Mouse (Mus musculus) right cerebral cortex, postnatal 14 days (tissue): ENCODE data around the gene Ptpro.

Experiments used
- DNase-seq: peaks from one replicate; pipeline ENCODE4 v3.0.0; 2022

The Ptpro gene

GRCm38 (mm10) chr6:137294973-137295820, 43.1 kb downstream of the Ptpro start:
- DNase-seq, result no peak

DNA sequence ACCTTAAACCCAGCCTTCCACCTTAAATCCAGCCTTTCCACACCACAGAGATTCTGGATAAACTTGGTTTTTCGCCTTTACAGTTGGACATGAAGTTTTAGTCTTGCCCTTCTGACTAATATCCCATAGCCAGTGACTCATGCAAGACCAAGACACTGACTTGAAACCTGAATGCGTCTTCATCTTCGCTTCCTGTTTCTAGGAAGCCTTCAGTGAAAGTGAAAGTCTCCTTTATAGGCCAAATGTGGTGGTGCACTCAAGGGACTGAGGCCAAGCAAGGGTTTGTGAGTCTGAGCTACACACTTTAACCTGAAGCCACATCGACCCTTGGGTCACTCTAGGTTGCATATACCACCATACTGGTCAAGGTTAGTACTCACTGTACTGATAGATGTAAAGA, 50.4 kb downstream of the Ptpro start:
- DNase-seq, result no peak

DNA sequence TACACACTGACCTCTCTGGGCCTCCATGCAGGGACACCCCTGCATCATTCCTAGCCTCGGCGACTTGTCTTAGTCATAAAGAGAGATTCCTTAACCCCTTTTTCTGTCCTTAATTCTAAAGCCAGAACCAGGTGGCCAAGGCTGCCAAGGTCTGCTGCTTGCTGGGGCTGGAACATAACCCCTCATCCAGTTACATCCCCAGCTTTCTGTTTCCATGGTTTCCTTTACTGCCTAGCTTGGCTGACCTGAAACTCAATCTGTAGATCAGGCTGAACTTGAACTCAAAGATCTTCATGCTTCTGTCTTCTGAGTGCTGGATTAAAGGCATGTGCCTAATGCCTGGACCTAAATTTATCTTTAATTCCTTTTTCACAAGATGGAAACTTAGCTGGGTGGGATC, 51.7 kb downstream of the Ptpro start:
- no peak for DNase-seq

DNA sequence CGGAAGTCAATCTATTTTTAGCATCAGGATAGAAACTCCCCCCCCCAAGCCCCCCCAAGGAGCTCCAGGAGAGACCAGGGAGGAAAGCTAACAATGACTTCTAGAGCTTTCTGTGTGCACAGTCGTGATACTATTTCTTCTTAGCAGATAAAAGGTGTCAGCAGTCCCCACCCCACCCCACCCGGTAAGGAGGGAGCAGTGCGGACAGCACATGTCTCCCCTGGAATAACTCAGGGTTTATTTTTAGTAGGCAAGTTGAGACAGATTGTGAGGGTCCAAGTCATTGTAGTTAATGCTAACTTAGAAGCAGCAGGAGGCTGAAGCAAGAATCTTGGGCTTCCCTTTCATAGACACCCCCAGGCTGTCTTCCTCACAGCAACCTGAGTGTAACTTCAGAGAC, 63.1 kb downstream of the Ptpro start:
- DNase-seq, result no peak

- no peak for DNase-seq
These were observed 64.2 kb downstream of the Ptpro start for GRCm38 (mm10) chr6:137316358-137316757.

DNA sequence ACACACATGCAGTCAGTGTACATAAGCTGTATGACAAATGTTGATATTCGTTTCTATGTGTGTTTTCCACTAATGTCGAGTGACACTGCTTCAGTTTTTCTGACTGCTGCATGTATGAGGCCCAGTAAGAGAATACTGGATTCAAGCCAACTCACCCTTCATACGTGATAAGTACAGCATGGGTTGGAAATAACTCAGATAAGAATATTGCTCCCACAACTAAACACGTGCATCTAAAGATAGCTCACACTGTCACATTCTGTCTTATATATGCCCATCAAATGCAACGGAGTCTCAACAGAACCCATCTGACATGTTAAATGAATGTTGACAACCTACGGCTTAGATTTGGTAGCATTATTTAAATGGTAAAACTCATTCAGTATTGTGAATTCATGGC, 65.4 kb downstream of the Ptpro start:
- DNase-seq, result no peak

DNA sequence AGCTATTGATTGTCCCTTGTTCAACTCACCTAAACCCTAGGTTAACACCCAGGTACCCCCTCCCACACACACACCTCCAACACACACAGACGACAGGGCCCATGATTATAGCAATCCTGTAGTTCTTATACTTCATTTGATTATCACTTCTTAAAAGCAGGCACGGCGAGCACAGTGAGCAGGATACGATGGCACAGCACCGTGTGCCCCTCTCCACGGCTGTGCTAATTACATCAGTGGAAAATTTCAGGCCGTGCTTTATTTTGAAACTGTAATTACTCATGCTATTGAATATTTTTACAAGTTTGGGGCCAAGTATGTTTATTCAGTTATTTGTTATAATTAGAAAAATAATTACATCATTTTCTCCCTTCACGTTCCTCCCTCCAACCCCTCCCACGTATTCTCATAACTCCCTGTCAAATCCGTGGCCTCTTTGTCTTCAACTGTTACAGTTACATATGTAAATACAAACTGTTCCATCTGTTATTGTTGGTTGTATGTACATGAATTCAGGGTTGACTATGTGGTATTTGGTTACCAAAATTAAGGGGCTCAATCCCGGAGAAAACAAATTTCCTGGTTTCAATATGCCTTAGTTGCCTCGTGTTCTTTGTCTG, 66.2 kb downstream of the Ptpro start:
- no peak for DNase-seq

GRCm38 (mm10) chr6:137319658-137320057, 67.5 kb downstream of the Ptpro start:
- no peak for DNase-seq

DNA sequence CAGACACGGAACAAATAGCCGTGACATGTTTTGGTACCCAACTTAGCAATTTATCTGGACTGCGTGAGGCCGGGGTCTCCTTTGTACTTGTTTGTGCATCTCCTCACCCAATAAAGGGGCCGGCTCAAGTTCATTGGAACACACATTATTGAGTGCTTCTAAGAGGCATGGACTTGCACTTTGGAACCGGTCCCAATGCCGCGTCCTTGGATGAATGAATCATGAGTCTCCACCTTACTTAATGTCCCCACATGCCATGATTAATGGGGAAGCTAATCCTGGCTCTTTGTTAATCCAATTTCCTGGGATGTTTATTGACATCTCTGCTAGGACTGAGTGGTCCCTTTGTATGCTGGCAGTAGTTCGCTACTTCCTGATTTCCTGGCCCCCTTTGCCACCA, 75.6 kb downstream of the Ptpro start:
- no peak for DNase-seq

DNA sequence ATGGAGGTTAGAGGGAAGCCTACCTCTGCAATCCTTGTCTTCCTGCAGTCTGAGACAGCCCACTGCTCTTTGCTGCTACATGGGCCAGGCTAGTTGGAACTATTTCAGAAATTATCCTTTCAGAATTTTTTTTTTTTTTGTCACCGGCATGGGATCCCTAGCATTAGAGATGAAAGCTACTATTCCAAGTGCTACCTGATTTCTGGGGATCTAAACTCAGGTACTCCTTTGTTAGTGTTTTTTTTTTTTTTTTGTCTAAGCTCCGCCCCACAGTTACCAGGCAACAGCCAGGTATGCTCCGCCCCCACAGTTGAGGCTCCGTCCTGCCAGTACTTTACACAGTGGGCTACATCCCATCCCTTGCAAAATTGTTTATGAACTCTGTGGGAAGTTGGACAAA, 76.1 kb downstream of the Ptpro start:
- DNase-seq, result no peak

DNA sequence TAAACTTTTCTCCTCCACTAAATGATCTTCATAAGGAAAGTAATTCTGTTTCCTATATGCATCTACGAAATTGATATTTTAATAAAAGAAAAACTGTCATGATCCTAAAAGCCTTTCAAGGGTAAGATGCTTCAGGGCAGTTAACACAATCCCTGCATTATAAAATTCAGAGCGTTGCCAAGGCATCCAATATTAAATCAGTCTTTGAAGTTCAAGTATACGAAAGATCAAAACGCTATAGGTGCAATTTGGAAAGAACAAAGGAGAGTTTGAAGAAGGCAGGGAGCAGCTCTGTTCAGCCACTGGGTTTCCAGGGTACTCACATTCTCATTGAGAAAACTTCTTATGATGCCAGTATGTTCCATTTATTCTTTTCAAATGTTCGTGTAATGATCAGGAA, 78.7 kb downstream of the Ptpro start:
- DNase-seq, result no peak

GRCm38 (mm10) chr6:137331826-137332225, 79.7 kb downstream of the Ptpro start:
- no peak for DNase-seq

- DNase-seq, result no peak
These were observed 87.0 kb downstream of the Ptpro start for GRCm38 (mm10) chr6:137339071-137339470.

- DNase-seq, result no peak
These were observed 91.7 kb downstream of the Ptpro start for GRCm38 (mm10) chr6:137343688-137344441.

DNA sequence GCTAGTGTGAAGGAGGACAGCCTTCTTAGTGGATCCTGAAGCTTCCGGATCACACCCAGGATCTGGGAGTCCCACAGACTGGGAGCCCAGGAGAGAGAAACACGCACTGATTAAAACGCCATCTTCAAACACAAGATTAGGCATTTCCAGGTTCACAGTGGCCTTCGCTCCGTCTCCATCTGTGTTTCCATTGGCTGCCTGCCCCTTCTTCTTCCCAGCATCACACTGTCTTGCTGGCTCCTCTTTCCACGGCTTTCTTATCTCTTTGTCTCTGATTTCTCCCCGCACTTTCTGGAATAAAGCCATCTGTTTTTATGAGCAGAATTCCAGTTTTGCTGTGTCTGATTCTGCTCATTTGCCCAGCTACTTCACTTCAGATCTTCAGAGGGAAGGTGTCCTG, 108.0 kb downstream of the Ptpro start:
- DNase-seq, result no peak

GRCm38 (mm10) chr6:137362216-137362615, 110.1 kb downstream of the Ptpro start:
- no peak for DNase-seq

GRCm38 (mm10) chr6:137364681-137365080, 112.6 kb downstream of the Ptpro start:
- DNase-seq, result peak; percentile 77

DNA sequence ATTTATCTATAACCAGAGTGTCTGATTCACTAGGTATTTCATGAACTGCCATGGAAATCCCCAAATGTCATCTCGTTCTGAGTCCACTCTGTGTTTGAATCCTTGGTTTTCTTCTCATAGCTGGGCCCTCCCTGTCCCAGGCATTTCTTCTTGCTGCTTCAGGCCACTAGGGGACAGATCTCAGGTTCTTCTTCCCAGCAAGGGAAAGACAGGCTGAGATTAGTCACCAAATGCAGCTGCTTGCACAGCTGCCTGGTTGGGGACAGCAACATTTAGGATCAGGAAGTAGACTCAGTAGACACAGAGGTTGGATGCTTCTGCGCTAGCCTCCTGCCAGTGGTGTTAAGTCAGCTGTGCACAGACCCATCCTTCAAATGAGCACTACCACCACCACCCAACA, 113.5 kb downstream of the Ptpro start:
- DNase-seq, result no peak

DNA sequence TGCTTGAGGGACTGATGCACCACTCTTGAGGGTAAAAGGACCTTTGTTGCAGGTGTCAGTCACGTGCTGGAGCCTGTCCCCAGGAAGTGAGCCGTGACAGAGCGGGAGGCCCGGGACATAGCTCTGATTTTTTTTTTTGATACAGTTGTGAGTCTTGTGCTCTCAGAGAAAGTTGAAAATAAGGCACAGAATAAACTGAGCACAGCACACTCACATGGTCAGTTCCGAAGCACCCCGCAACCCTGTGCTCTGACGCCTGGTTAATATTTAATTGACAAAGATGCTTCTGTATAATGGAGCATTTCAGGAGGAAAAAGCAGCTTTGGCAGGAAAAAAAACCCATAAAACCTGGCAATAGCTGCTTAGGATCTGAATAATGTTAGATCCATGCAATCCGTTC, 118.6 kb downstream of the Ptpro start:
- DNase-seq, result no peak

DNA sequence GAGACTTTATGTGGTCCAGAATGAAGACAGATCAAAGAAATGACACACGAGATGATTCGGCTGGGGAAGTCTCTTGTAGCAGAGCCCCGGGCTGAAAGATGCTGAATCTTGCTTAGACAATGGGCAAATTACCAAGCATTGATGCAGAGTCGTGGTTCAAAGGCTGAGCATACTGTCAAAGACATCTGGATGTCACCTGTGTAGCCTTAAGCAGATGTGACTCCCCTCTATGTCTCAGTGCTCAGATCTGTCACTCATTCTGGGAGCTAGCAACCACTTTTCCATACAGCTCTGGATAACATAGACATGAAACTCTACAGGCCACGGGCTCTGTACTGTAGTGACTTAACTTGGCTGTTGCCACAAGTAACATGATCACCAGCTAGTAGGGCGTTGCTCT, 119.3 kb downstream of the Ptpro start:
- DNase-seq, result no peak

- no peak for DNase-seq
These were observed 121.8 kb downstream of the Ptpro start for GRCm38 (mm10) chr6:137373920-137374319.

DNA sequence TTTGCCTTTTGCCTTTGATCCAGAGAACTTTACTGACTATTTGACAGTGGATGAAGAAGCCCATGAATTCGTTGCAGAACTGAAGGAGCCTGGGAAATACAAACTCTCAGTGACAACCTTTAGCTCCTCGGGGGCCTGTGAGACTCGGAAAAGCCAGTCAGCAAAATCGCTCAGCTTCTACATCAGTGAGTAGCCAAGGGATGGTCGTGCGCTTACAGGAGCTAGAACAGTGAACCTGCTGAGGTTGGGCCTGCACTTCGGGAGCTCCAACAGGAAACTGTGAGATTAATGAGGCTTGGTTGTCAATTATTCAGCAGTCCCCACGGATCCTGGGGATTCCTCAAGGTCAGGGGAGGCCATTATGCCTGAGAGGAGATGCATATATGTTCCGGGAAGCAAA, 130.4 kb downstream of the Ptpro start:
- no peak for DNase-seq

- no peak for DNase-seq
These were observed 134.2 kb downstream of the Ptpro start for GRCm38 (mm10) chr6:137386344-137386743.

GRCm38 (mm10) chr6:137386935-137387334, 134.8 kb downstream of the Ptpro start:
- DNase-seq, result no peak
